Mouse (Mus musculus): ENCODE results near the gene Rsc1a1. TPM values are rescaled to one million over a fixed set of nuclear protein-coding genes. Genes with fewer than 3 reads are reported as not detected.

Gene Rsc1a1
- total RNA-seq (2021) (not detected), polyA plus RNA-seq (2012; rRNA removed) (4.6 and 8.8 TPM in 2 replicates)
- long read RNA-seq: 0 reads

- no peaks in the 10 kb centered on the region for H3K27me3 ChIP-seq (ENCODE audit: control insufficient read depth, insufficient read depth, low read length)
- intact Hi-C loops (cut with DNase I): no loop called here
- no peak within 1 kb of the TSS for H3K4me3 ChIP-seq
- no peaks in the 10 kb centered on the region for H3K79me2 ChIP-seq (replicated peaks; ENCODE audit: control insufficient read depth, insufficient read depth, low read length)
- no peak for DNase-seq
- H3K4me1 ChIP-seq (ENCODE audit: control insufficient read depth, insufficient read depth, low read length): peaks cover 5% of the 10 kb centered on the region
- H3K27ac ChIP-seq: no peak within 1 kb of the TSS
- peaks cover 4% of the 10 kb centered on the region for H3K36me3 ChIP-seq (ENCODE audit: control insufficient read depth, insufficient read depth, low read length)
- TF ChIP-seq CTCF (IDR thresholded peaks at IDR 0.05): no peak
- H3K9ac ChIP-seq (ENCODE audit: low read depth, low read length): no peak within 1 kb of the TSS
- WGBS: 97% methylated on average over 6 of the region's 6 CpGs
Observed at GRCm38 (mm10) chr4:141685499-141685898, at the start of gene Rsc1a1. Rsc1a1 (minus strand) TSS chr4:141685599.

- intact Hi-C loops (cut with DNase I): no loop called here
- WGBS: 34% methylated on average over 9 of the region's 9 CpGs
- no peaks in the 10 kb centered on the region for H3K36me3 ChIP-seq (ENCODE audit: control insufficient read depth, insufficient read depth, low read length)
- H3K27ac ChIP-seq: peak overlapping the region; percentile 34; the same call in 1 of the 2 replicates
- H3K79me2 ChIP-seq (replicated peaks; ENCODE audit: control insufficient read depth, insufficient read depth, low read length): no peaks in the 10 kb centered on the region
- DNase-seq: no peak
- H3K4me1 ChIP-seq (ENCODE audit: control insufficient read depth, insufficient read depth, low read length): peaks cover 1% of the 10 kb centered on the region; the same call in 1 of the 2 replicates
- peak overlapping the region; percentile 41 for H3K4me3 ChIP-seq
- no peak overlapping the region for H3K9ac ChIP-seq (ENCODE audit: low read depth, low read length)
- TF ChIP-seq CTCF (IDR thresholded peaks at IDR 0.05) (no peak), POLR2A (IDR thresholded peaks at IDR 0.05; ENCODE audit: insufficient read depth, low read depth, low read length) (no peak), EP300 (IDR thresholded peaks at IDR 0.05; ENCODE audit: insufficient read depth, low read depth, low read length) (no peak)
- no peaks in the 10 kb centered on the region for H3K27me3 ChIP-seq (ENCODE audit: control insufficient read depth, insufficient read depth, low read length)
Observed at GRCm38 (mm10) chr4:141735206-141735560, 49.8 kb upstream of the Rsc1a1 start.

- H3K4me1 ChIP-seq (ENCODE audit: control insufficient read depth, insufficient read depth, low read length): peaks cover 1% of the 10 kb centered on the region; the same call in 1 of the 2 replicates
- peak overlapping the region; percentile 65 for H3K27ac ChIP-seq
- H3K79me2 ChIP-seq (replicated peaks; ENCODE audit: control insufficient read depth, insufficient read depth, low read length): no peaks in the 10 kb centered on the region
- no peak overlapping the region for H3K9ac ChIP-seq (ENCODE audit: low read depth, low read length)
- 6% methylated on average over 24 of the region's 24 CpGs for WGBS
- TF ChIP-seq POLR2A (IDR thresholded peaks at IDR 0.05; ENCODE audit: insufficient read depth, low read depth, low read length) (peak; percentile 94), CTCF (IDR thresholded peaks at IDR 0.05) (no peak), EP300 (IDR thresholded peaks at IDR 0.05; ENCODE audit: insufficient read depth, low read depth, low read length) (peak; percentile 20; the same call in 1 of the 2 replicates)
- intact Hi-C loops (cut with DNase I): no loop called here
- peak overlapping the region; percentile 41 for H3K4me3 ChIP-seq
- no peaks in the 10 kb centered on the region for H3K27me3 ChIP-seq (ENCODE audit: control insufficient read depth, insufficient read depth, low read length)
- peak; percentile 88 to 93 for DNase-seq
- no peaks in the 10 kb centered on the region for H3K36me3 ChIP-seq (ENCODE audit: control insufficient read depth, insufficient read depth, low read length)
Observed at GRCm38 (mm10) chr4:141734446-141735205, 49.2 kb upstream of the Rsc1a1 start.

GRCm38 (mm10) chr4:141731766-141732165, 46.4 kb upstream of the Rsc1a1 start:
- no peak overlapping the region for H3K9ac ChIP-seq (ENCODE audit: low read depth, low read length)
- TF ChIP-seq POLR2A (IDR thresholded peaks at IDR 0.05; ENCODE audit: insufficient read depth, low read depth, low read length) (no peak), CTCF (IDR thresholded peaks at IDR 0.05) (no peak), EP300 (IDR thresholded peaks at IDR 0.05; ENCODE audit: insufficient read depth, low read depth, low read length) (no peak)
- intact Hi-C loops (cut with DNase I): no loop called here
- no peak for DNase-seq
- no peaks in the 10 kb centered on the region for H3K27me3 ChIP-seq (ENCODE audit: control insufficient read depth, insufficient read depth, low read length)
- no peaks in the 10 kb centered on the region for H3K36me3 ChIP-seq (ENCODE audit: control insufficient read depth, insufficient read depth, low read length)
- no peak overlapping the region for H3K4me3 ChIP-seq
- H3K4me1 ChIP-seq (ENCODE audit: control insufficient read depth, insufficient read depth, low read length): peaks cover 4% of the 10 kb centered on the region; the same call in 1 of the 2 replicates
- 67% methylated on average over 5 of the region's 5 CpGs for WGBS
- no peaks in the 10 kb centered on the region for H3K79me2 ChIP-seq (replicated peaks; ENCODE audit: control insufficient read depth, insufficient read depth, low read length)
- H3K27ac ChIP-seq: no peak overlapping the region

- no peak overlapping the region for H3K27ac ChIP-seq
- 80% methylated on average over 13 of the region's 13 CpGs for WGBS
- intact Hi-C loops (cut with DNase I): no loop called here
Observed at GRCm38 (mm10) chr4:141730401-141730800, 45.0 kb upstream of the Rsc1a1 start.

GRCm38 (mm10) chr4:141729266-141729665, 43.9 kb upstream of the Rsc1a1 start:
- whole genome bisulfite sequencing: 91% methylated on average over 3 of the region's 3 CpGs
- Histone ChIP-seq H3K27me3 (ENCODE audit: control insufficient read depth, insufficient read depth, low read length) (no peaks in the 10 kb centered on the region), H3K27ac (no peak overlapping the region), H3K9ac (ENCODE audit: low read depth, low read length) (no peak overlapping the region), H3K36me3 (ENCODE audit: control insufficient read depth, insufficient read depth, low read length) (no peaks in the 10 kb centered on the region), H3K79me2 (replicated peaks; ENCODE audit: control insufficient read depth, insufficient read depth, low read length) (no peaks in the 10 kb centered on the region), H3K4me3 (no peak overlapping the region), H3K4me1 (ENCODE audit: control insufficient read depth, insufficient read depth, low read length) (0 out of 2 replicates have a peak, but pooled peaks cover 3% of the 10 kb centered on the region)
- intact Hi-C loops (cut with DNase I): no loop called here
- DNase-seq: no peak
- TF ChIP-seq EP300 (IDR thresholded peaks at IDR 0.05; ENCODE audit: insufficient read depth, low read depth, low read length): no peak
- TF ChIP-seq POLR2A (IDR thresholded peaks at IDR 0.05; ENCODE audit: insufficient read depth, low read depth, low read length): no peak
- TF ChIP-seq CTCF (IDR thresholded peaks at IDR 0.05): no peak

More at GRCm38 (mm10) chr4:141730401-141730800, 45.0 kb upstream of the Rsc1a1 start:
- DNase-seq: no peak
- H3K36me3 ChIP-seq (ENCODE audit: control insufficient read depth, insufficient read depth, low read length): no peaks in the 10 kb centered on the region
- no peaks in the 10 kb centered on the region for H3K27me3 ChIP-seq (ENCODE audit: control insufficient read depth, insufficient read depth, low read length)
- H3K4me1 ChIP-seq (ENCODE audit: control insufficient read depth, insufficient read depth, low read length): peaks cover 4% of the 10 kb centered on the region; the same call in 1 of the 2 replicates
- H3K4me3 ChIP-seq: no peak overlapping the region
- H3K79me2 ChIP-seq (replicated peaks; ENCODE audit: control insufficient read depth, insufficient read depth, low read length): no peaks in the 10 kb centered on the region
- TF ChIP-seq EP300 (IDR thresholded peaks at IDR 0.05; ENCODE audit: insufficient read depth, low read depth, low read length) (no peak), CTCF (IDR thresholded peaks at IDR 0.05) (no peak), POLR2A (IDR thresholded peaks at IDR 0.05; ENCODE audit: insufficient read depth, low read depth, low read length) (no peak)
- H3K9ac ChIP-seq (ENCODE audit: low read depth, low read length): no peak overlapping the region

Data from heart, adult 2 months (tissue).